Mouse (Mus musculus) G1E (cell line): Measurements from ENCODE around the gene Wdr81. TPM values are rescaled to one million over a fixed set of nuclear protein-coding genes. Genes with fewer than 3 reads are reported as not detected.
A peak's percentile ranks its signal among the peaks of the same experiment; 100 is the strongest.

ENCODE experiments used
- ATAC-seq: 2 replicates; pipeline ENCODE4 v1.8.0; 2016; ENCODE audit warnings: mild to moderate bottlenecking; ENCODE audit not compliant: insufficient number of reproducible peaks, poor library complexity, low FRiP score, severe bottlenecking; ENCODE audit errors: extremely low read depth
- DNase-seq: peaks from one replicate; pipeline ENCODE4 v3.0.0; 2012; ENCODE audit warnings: low spot score
- H3K27me3 ChIP-seq: 2 replicates; pipeline ENCODE4 v1.6.1; 2012; ENCODE audit warnings: mild to moderate bottlenecking, low read length, inconsistent platforms; ENCODE audit not compliant: insufficient read depth
- H3K36me3 ChIP-seq: replicated peaks from 2 replicates; pipeline ENCODE3; 2012; ENCODE audit warnings: mild to moderate bottlenecking, inconsistent platforms
- H3K4me1 ChIP-seq: 2 replicates; pipeline ENCODE4 v1.6.1; 2012; ENCODE audit warnings: low read depth, low read length, inconsistent platforms, mixed read lengths; ENCODE audit not compliant: insufficient read depth
- H3K4me3 ChIP-seq: 2 replicates; pipeline ENCODE4 v1.5.1; 2012; ENCODE audit warnings: low read depth, mild to moderate bottlenecking, inconsistent platforms, low read length, moderate library complexity, mixed read lengths
- H3K9me3 ChIP-seq: replicated peaks from 2 replicates; pipeline ENCODE4 v1.6.1; 2012; ENCODE audit warnings: inconsistent platforms
- CTCF ChIP-seq: IDR thresholded peaks from 2 replicates; pipeline ENCODE4 v1.5.1; 2012; ENCODE audit warnings: low read depth, low read length, inconsistent platforms, mixed read lengths
- GATA1 ChIP-seq: IDR thresholded peaks from 2 replicates; pipeline ENCODE4 v1.6.1; 2012; ENCODE audit warnings: borderline replicate concordance, low read length, inconsistent platforms, mixed read lengths
- GATA2 ChIP-seq: IDR thresholded peaks from 2 replicates; pipeline ENCODE4 v1.6.1; 2012; ENCODE audit warnings: low read depth, low read length, inconsistent platforms, borderline replicate concordance
- POLR2AphosphoS5 ChIP-seq: IDR thresholded peaks from 2 replicates; pipeline ENCODE4 v1.6.1; 2012; ENCODE audit warnings: low read depth, low read length, inconsistent platforms; ENCODE audit not compliant: insufficient replicate concordance
- TAL1 ChIP-seq: conservative IDR thresholded peaks from 2 replicates; pipeline ENCODE4 v1.6.1; 2012; ENCODE audit warnings: low read depth, low read length, inconsistent platforms, mixed read lengths
- polyA plus RNA-seq: library from polyadenylated mRNA; stranded (reverse); fragments of >175 nt; gene quantifications from 2 replicates; pipeline ENCODE4 v1.2.3, GENCODE M21; 2012
- total RNA-seq, 2 experiments: library from RNA; stranded (forward) in 1 of 2; stranded (reverse) in 1 of 2; fragments of 200-1000 nt in 1 of 2; fragments of >200 nt in 1 of 2; fragmentation: Nextera tagmentation in 1 of 2; gene quantifications; 2 replicates each; pipeline ENCODE4 v1.2.3; 2014 to 2017

Gene Wdr81
- total and polyA plus RNA-seq, 3 experiments, result 12.3 to 20.5 (median 15.0) TPM

DNA sequence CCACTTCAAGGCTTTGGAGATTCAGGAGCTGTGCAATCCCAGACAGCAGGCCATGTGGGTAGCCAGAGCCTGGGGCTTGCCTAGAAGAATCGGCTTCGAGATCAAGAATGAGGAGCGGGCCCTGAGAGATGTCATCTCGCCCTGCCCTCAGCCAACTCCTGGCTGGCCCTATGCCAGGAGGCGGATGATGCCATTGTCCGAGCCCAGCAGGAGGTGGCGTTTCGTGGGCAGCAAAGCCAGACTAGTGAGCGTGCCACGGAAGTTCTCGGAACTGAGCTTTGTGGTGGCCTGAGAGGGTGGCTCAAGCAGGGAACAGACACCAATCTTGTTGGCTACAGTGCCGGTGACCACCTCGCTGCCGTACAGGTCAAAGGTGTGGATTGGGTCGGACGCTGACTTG is 12.9 kb downstream of the Wdr81 start:
- Histone ChIP-seq H3K27me3 (peaks cover 6% of the 10 kb centered on the region; the same call in 1 of the 2 replicates), H3K4me1 (peaks cover 4% of the 10 kb centered on the region), H3K4me3 (no peak overlapping the region), H3K36me3 (peaks cover 70% of the 10 kb centered on the region), H3K9me3 (no peaks in the 10 kb centered on the region)
- ATAC-seq (no peak), DNase-seq (no peak)
- no peak for TF ChIP-seq POLR2AphosphoS5
- TF ChIP-seq CTCF, result no peak
- no peak for TF ChIP-seq GATA2
- TF ChIP-seq GATA1, result no peak
- no peak for TF ChIP-seq TAL1

DNA sequence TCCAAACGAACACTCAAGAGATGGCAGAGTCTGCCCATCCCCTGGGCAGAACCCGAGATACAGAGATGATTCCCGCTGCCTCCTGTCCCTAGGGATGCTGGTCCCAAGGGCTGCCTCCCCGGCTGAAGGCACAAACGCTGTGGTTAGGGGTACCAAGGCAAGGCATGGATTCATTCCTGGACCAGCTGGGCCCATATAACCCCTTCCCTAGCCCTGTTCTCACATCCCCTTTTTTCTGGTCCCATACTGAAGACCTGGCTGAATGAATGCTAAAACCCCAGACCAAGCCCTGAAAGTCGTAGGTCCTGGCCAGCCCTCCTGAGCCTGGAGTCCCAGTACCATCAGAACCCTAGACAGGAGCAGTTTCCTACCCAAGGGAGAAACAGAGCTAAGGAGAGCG is 13.5 kb downstream of the Wdr81 start:
- DNase-seq, result no peak
- Histone ChIP-seq H3K27me3 (peaks cover 10% of the 10 kb centered on the region; the same call in 1 of the 2 replicates), H3K9me3 (no peaks in the 10 kb centered on the region), H3K4me1 (peaks cover 4% of the 10 kb centered on the region), H3K4me3 (no peak overlapping the region), H3K36me3 (peaks cover 64% of the 10 kb centered on the region)
- ATAC-seq, result no peak
- TF ChIP-seq POLR2AphosphoS5 (no peak), GATA2 (no peak), CTCF (no peak), GATA1 (no peak)

DNA sequence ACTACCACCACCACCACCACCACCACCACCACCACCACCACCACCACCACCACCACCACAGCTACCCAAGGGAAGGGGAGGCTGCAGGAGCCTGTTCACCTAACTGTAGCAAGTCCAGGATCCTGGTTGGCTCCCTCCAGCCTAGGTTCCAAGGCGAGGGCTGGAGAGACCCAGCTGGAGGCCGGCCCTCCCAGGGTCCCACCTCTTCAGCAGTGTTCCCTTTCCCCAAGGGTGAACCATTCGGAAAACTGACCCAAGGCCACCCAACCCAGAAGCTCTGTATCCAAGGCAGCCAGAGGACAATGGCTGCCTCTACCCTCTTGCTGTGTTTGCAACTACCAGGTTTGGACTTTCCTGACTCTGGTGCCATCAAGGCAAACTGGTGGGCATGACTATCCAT is 14.6 kb downstream of the Wdr81 start:
- peaks cover 2% of the 10 kb centered on the region; the same call in 1 of the 2 replicates for H3K9me3 ChIP-seq
- H3K36me3 ChIP-seq, result peaks cover 53% of the 10 kb centered on the region
- no peak for TF ChIP-seq TAL1
- TF ChIP-seq CTCF, result no peak
- TF ChIP-seq GATA2, result no peak
- TF ChIP-seq GATA1, result no peak
- no peak for TF ChIP-seq POLR2AphosphoS5
- peaks cover 2% of the 10 kb centered on the region; the same call in 1 of the 2 replicates for H3K4me1 ChIP-seq
- no peak overlapping the region for H3K4me3 ChIP-seq
- peaks cover 14% of the 10 kb centered on the region; the same call in 1 of the 2 replicates for H3K27me3 ChIP-seq
- DNase-seq, result no peak
- ATAC-seq, result no peak

DNA sequence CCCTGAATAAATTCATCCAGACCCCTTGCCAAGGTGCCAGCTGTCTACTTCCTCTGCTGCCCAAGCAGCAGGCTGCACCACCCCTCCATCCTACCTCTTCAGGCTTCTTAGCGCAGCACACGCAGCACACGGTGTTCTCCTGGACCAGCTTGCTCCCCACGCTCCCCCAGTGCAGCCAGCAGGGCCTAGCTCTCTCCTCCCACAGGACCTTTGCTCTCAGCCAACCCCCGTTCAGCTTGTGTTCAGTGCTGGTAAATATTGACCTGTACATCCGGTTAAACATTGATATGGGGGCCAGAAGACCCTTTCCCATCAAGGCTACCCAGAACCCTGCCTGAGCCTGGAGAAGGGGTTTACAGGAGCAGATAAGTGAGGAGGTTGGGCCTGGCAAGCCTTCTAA is 15.2 kb downstream of the Wdr81 start, which contains the start of gene Serpinf2:
Gene Serpinf2 (minus strand): TSS at position 229 of the 400 bp plus-strand sequence.
- DNase-seq (no peak), ATAC-seq (no peak)
- Histone ChIP-seq H3K36me3 (peaks cover 48% of the 10 kb centered on the region), H3K9me3 (peaks cover 6% of the 10 kb centered on the region), H3K4me3 (no peak within 1 kb of the TSS), H3K27me3 (peaks cover 14% of the 10 kb centered on the region; the same call in 1 of the 2 replicates), H3K4me1 (peaks cover 2% of the 10 kb centered on the region; the same call in 1 of the 2 replicates)
- TF ChIP-seq TAL1 (no peak), CTCF (no peak), GATA1 (no peak), POLR2AphosphoS5 (no peak), GATA2 (no peak)

DNA sequence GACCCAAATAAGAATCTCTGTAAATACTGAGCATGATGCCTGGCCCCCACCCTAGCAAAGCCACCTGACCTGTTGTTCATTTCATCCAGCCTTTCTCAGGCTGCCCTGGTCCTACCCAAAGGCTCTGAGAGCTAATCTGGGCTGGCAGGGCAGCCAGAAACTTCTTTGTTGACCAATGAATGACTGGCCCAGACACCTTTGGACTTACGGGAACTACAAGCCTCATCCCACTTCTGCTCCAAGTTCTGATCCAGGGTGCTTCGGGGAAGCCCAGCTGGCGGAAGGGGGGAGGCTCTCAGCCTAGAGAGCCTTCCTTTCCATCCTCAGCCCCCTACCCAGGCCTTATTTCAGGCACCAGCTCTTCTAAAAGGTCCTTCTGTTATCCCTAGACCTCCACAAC is 15.7 kb downstream of the Wdr81 start:
- DNase-seq (no peak), ATAC-seq (no peak)
- TF ChIP-seq GATA1, result no peak
- no peak for TF ChIP-seq POLR2AphosphoS5
- no peak for TF ChIP-seq GATA2
- no peak for TF ChIP-seq CTCF
- no peak for TF ChIP-seq TAL1
- Histone ChIP-seq H3K27me3 (peaks cover 14% of the 10 kb centered on the region; the same call in 1 of the 2 replicates), H3K36me3 (peaks cover 42% of the 10 kb centered on the region), H3K4me1 (peaks cover 2% of the 10 kb centered on the region; the same call in 1 of the 2 replicates), H3K4me3 (no peak overlapping the region), H3K9me3 (peaks cover 9% of the 10 kb centered on the region)

DNA sequence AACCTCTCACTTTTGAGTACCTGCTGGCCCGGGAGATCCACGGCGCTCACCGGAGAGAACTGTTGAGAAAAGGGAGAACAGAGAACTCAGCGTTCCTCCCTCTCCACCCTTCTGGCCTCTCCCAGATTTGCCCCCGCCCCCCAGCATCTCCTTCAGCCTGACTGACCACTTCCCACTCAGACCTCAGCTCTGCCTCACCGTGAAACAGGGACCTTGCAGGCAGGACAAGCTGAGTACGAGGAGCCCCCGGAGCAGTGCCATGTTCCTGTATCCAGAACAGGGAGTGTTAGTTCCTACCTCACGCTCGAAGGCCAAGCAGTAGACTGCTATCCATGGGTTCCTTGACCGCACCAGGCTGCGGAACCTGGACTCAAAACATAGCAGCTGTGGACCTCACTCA is 16.3 kb downstream of the Wdr81 start:
- Histone ChIP-seq H3K9me3 (peaks cover 9% of the 10 kb centered on the region), H3K4me3 (no peak overlapping the region), H3K4me1 (peaks cover 2% of the 10 kb centered on the region; the same call in 1 of the 2 replicates), H3K27me3 (peaks cover 14% of the 10 kb centered on the region; the same call in 1 of the 2 replicates), H3K36me3 (peaks cover 36% of the 10 kb centered on the region)
- TF ChIP-seq TAL1, result no peak
- TF ChIP-seq POLR2AphosphoS5, result no peak
- ATAC-seq (no peak), DNase-seq (no peak)

DNA sequence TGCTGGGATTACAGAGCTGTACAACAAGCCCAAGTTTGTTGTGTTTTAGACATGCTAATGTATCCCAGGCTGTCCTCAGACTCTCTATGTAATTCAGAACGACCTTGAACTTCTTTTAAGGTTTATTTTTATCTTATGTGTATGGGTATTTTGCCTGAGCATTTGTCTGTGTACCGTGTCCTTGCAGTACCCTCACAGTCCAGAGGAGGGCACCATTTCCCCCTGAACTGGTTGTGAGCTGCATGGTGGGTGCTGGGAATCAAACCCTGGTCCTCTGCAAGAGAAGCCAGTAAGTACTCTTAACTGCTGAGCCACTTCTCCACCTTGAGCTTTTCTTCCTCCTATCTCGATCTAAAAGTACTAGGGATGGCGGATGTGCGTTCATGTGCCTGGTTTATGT is 20.4 kb downstream of the Wdr81 start:
- no peak for ATAC-seq
- peaks cover 9% of the 10 kb centered on the region for H3K9me3 ChIP-seq
- peaks cover 29% of the 10 kb centered on the region for H3K27me3 ChIP-seq
- H3K4me3 ChIP-seq, result no peak overlapping the region
- DNase-seq, result no peak
- TF ChIP-seq POLR2AphosphoS5, result no peak
- 0 out of 2 replicates have a peak, but pooled peaks have one; percentile 21 for TF ChIP-seq CTCF
- TF ChIP-seq GATA1, result no peak
- TF ChIP-seq GATA2, result no peak
- no peak for TF ChIP-seq TAL1
- no peaks in the 10 kb centered on the region; the same call in 1 of the 2 replicates for H3K4me1 ChIP-seq
- no peaks in the 10 kb centered on the region for H3K36me3 ChIP-seq
